Mouse (Mus musculus): ENCODE data around the gene Inip. TPM values are rescaled to one million over a fixed set of nuclear protein-coding genes. Genes with fewer than 3 reads are reported as not detected.
"Not testable (repeated sequence)": the region's sequence is repeated elsewhere in the genome, so short reads cannot be mapped to it uniquely, and the experiment has no call there.

Inip gene
- polyA plus RNA-seq, 1 experiment from 2014 or later, result 102 TPM

- under 1% methylated on average over 58 of the region's 58 CpGs for WGBS
- DNase-seq (ENCODE audit: extremely low spot score, low spot score), result peak; percentile 35
- H3K4me3 ChIP-seq, result peak overlapping the region; percentile 96
Measured at GRCm38 (mm10) chr4:59805968-59806878, 4.8 kb upstream of the Inip start.

GRCm38 (mm10) chr4:59805181-59805967 lies 4.0 kb upstream of the Inip start, which contains the start of gene Snx30:
Gene Snx30, plus strand, starts transcription at chr4:59805840.
- Histone ChIP-seq H3K36me3 (replicated peaks) (no peaks in the 10 kb centered on the region), H3K9me3 (no peaks in the 10 kb centered on the region), H3K27ac (peak within 1 kb of the TSS; percentile 91), H3K27me3 (ENCODE audit: poor library complexity, severe bottlenecking) (peaks cover 8% of the 10 kb centered on the region; the same call in 1 of the 2 replicates), H3K4me1 (peaks cover 26% of the 10 kb centered on the region), H3K4me3 (peak within 1 kb of the TSS; percentile 96)
- 3% methylated on average over 45 of the region's 45 CpGs for WGBS
- peak; percentile 77 for DNase-seq (ENCODE audit: extremely low spot score, low spot score)

More at GRCm38 (mm10) chr4:59805968-59806878, 4.8 kb upstream of the Inip start:
- Histone ChIP-seq H3K4me1 (peaks cover 26% of the 10 kb centered on the region), H3K36me3 (replicated peaks) (no peaks in the 10 kb centered on the region), H3K9me3 (no peaks in the 10 kb centered on the region), H3K27me3 (ENCODE audit: poor library complexity, severe bottlenecking) (peaks cover 8% of the 10 kb centered on the region; the same call in 1 of the 2 replicates), H3K27ac (peak overlapping the region; percentile 91)

DNA sequence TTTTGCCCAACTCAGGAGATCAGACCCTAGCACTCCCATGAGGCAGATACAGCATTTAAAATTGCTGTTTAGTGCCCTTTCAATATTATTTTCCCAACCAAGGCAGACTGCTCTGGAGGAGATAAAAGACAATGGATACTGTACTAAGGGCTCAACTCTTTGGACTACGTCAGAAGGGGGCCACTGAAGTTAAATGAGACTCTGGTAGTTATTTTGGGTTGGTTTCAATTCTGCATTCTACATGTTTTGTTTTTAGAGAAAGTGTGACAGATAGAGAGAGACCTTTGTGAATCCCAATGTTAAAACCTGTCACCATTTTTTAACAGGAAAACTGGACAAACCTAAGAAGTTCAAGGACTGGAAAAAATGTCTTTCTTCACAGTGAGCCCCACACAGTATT lies 3.4 kb upstream of the Inip start:
- 77% methylated on average over 1 of the region's 1 CpGs for WGBS
- DNase-seq (ENCODE audit: extremely low spot score, low spot score), result no peak
- Histone ChIP-seq H3K9me3 (no peaks in the 10 kb centered on the region), H3K27me3 (ENCODE audit: poor library complexity, severe bottlenecking) (peaks cover 8% of the 10 kb centered on the region; the same call in 1 of the 2 replicates), H3K36me3 (replicated peaks) (no peaks in the 10 kb centered on the region), H3K4me3 (peak overlapping the region; percentile 96), H3K4me1 (peaks cover 26% of the 10 kb centered on the region), H3K27ac (no peak overlapping the region)

DNA sequence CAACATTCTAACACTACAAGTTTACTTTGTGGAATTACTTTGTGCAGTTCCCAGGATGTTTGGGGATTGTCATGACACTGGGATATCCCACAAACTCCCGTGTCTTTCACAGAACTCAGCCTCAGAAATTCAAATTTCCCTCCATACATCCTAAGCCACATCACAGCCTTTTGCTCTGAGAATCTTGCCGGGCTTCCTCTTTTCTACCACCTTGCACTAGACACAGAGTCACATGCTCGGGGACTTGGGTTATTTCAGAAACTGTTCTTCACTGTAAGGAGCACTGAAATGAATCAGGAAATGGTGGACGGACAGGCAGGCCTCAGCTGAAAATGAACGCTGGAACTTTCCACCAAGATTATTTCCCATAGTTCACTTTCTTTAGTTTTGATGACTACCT lies 2.0 kb upstream of the Inip start:
- no peak for DNase-seq (ENCODE audit: extremely low spot score, low spot score)
- Histone ChIP-seq H3K36me3 (replicated peaks) (no peaks in the 10 kb centered on the region), H3K27ac (no peak overlapping the region), H3K9me3 (no peaks in the 10 kb centered on the region), H3K27me3 (ENCODE audit: poor library complexity, severe bottlenecking) (peaks cover 8% of the 10 kb centered on the region; the same call in 1 of the 2 replicates), H3K4me1 (peaks cover 26% of the 10 kb centered on the region), H3K4me3 (no peak overlapping the region)
- 79% methylated on average over 5 of the region's 5 CpGs for WGBS

GRCm38 (mm10) chr4:59802792-59803191 lies 1.4 kb upstream of the Inip start:
- H3K4me1 ChIP-seq, result peaks cover 24% of the 10 kb centered on the region
- peaks cover 8% of the 10 kb centered on the region; the same call in 1 of the 2 replicates for H3K27me3 ChIP-seq (ENCODE audit: poor library complexity, severe bottlenecking)
- no peaks in the 10 kb centered on the region for H3K36me3 ChIP-seq (replicated peaks)
- no peak for DNase-seq (ENCODE audit: extremely low spot score, low spot score)
- WGBS, result 81% methylated on average over 4 of the region's 4 CpGs
- H3K9me3 ChIP-seq, result no peaks in the 10 kb centered on the region
- no peak overlapping the region for H3K4me3 ChIP-seq
- H3K27ac ChIP-seq, result no peak overlapping the region

GRCm38 (mm10) chr4:59802107-59802506 lies 718 bp upstream of the Inip start:
- H3K4me3 ChIP-seq, result no peak overlapping the region
- peaks cover 17% of the 10 kb centered on the region for H3K4me1 ChIP-seq
- no peaks in the 10 kb centered on the region for H3K36me3 ChIP-seq (replicated peaks)
- 85% methylated on average over 6 of the region's 6 CpGs for WGBS
- H3K27me3 ChIP-seq (ENCODE audit: poor library complexity, severe bottlenecking), result peaks cover 8% of the 10 kb centered on the region; the same call in 1 of the 2 replicates
- H3K9me3 ChIP-seq, result no peaks in the 10 kb centered on the region
- no peak overlapping the region for H3K27ac ChIP-seq
- no peak for DNase-seq (ENCODE audit: extremely low spot score, low spot score)

DNA sequence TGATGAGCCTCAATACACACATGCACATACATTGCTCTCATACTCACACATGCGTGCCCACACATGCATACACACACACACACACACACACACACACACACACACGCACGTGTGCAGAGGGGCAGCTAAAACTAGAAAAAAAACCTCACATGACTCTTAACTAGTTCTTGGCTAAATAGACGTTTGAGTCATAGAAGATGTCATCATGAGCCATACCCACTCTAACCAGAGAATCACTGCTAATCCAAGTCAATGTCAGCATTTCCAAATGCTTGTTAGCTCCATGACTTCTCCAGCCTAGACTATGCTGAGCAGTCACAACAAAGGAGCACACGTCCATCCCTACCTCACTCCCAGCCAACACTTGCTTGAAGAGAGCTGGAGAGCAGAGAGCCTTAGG lies 1.2 kb downstream of the Inip start:
- no peak overlapping the region for H3K27ac ChIP-seq
- H3K27me3 ChIP-seq (ENCODE audit: poor library complexity, severe bottlenecking), result peaks cover 8% of the 10 kb centered on the region; the same call in 1 of the 2 replicates
- H3K4me1 ChIP-seq, result peaks cover 4% of the 10 kb centered on the region
- H3K4me3 ChIP-seq, result no peak overlapping the region
- DNase-seq (ENCODE audit: extremely low spot score, low spot score), result no peak
- no peaks in the 10 kb centered on the region for H3K9me3 ChIP-seq
- WGBS, result 91% methylated on average over 5 of the region's 5 CpGs
- H3K36me3 ChIP-seq (replicated peaks), result no peaks in the 10 kb centered on the region

- Histone ChIP-seq H3K9me3 (no peaks in the 10 kb centered on the region), H3K27ac (no peak overlapping the region), H3K36me3 (replicated peaks) (no peaks in the 10 kb centered on the region), H3K4me1 (no peaks in the 10 kb centered on the region), H3K27me3 (ENCODE audit: poor library complexity, severe bottlenecking) (no peaks in the 10 kb centered on the region), H3K4me3 (no peak overlapping the region)
- 90% methylated on average over 2 of the region's 2 CpGs for WGBS
- no peak for DNase-seq (ENCODE audit: extremely low spot score, low spot score)
Measured at GRCm38 (mm10) chr4:59795788-59796455, 5.5 kb downstream of the Inip start.

DNA sequence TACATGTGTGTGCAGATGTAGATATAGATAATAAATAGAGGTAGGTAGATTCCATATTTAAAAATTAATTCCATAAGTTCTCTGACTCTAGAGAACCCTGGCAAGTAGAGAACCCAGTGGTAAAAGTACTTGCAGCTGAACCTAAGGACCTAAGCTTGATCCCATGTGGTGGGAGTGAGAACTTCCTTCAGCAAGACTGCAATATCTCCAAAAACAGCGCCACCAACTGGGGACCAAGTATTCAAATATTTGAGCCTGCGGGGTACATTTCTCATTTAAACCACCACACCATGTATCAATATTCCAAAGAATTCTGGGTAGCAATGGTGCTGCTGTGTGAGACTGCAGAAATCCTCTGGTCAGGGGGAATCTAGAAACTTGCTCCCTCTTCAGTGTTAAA lies 7.3 kb downstream of the Inip start:
- no peaks in the 10 kb centered on the region for H3K4me1 ChIP-seq
- no peaks in the 10 kb centered on the region for H3K27me3 ChIP-seq (ENCODE audit: poor library complexity, severe bottlenecking)
- no peak overlapping the region for H3K27ac ChIP-seq
- no peaks in the 10 kb centered on the region for H3K36me3 ChIP-seq (replicated peaks)
- H3K9me3 ChIP-seq, result no peaks in the 10 kb centered on the region
- DNase-seq (ENCODE audit: extremely low spot score, low spot score), result no peak
- WGBS, result 80% methylated on average over 2 of the region's 2 CpGs
- H3K4me3 ChIP-seq, result no peak overlapping the region

DNA sequence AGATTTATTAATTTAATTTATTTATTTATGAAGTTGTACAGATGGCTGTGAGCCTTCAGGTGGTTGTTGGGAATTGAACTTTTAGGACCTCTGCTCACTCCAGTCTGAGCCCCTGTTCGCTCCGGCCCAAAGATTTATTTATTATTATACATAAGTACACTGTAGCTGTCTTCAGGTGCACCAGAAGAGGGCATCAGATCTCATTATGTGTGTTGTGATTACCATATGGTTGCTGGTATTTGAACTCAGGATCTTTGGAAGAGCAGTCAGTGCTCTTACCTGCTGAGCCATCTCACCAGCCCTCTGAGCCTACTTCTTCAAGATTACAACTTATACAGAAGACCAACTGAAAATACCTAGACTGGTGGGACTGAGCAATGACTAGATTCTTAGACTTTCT lies 7.8 kb downstream of the Inip start:
- H3K4me3 ChIP-seq; DNase-seq (ENCODE audit: extremely low spot score, low spot score); H3K27me3 ChIP-seq (ENCODE audit: poor library complexity, severe bottlenecking); H3K4me1 ChIP-seq; H3K9me3 ChIP-seq; H3K36me3 ChIP-seq (replicated peaks); H3K27ac ChIP-seq: not testable (repeated sequence)
- WGBS, result 93% methylated on average over 2 of the region's 2 CpGs

- Histone ChIP-seq H3K27ac (no peak overlapping the region), H3K9me3 (no peaks in the 10 kb centered on the region), H3K4me1 (no peaks in the 10 kb centered on the region), H3K4me3 (no peak overlapping the region), H3K27me3 (ENCODE audit: poor library complexity, severe bottlenecking) (no peaks in the 10 kb centered on the region), H3K36me3 (replicated peaks) (no peaks in the 10 kb centered on the region)
- no peak for DNase-seq (ENCODE audit: extremely low spot score, low spot score)
Measured at GRCm38 (mm10) chr4:59789015-59789414, 12.4 kb downstream of the Inip start.

DNA sequence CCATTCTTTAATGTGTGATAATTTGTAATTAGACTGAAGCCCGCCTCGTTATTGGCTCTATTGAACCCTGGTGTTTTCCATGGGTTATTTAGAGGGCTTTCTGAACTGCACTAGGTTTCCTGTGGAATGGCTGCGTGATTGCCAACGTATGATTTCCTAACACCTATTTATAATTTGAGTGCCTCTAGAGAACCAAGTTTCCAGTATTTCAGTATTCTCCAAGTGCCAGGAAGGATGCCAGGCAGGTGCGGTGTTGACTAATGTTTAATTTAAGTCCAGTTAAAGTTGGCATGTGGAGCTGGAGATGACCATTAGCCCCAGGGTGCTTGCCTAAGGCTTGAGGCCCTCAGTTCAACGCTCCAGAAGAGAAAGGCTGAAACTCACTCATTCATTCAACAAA lies 14.3 kb downstream of the Inip start:
- H3K27me3 ChIP-seq (ENCODE audit: poor library complexity, severe bottlenecking), result no peaks in the 10 kb centered on the region
- no peaks in the 10 kb centered on the region for H3K9me3 ChIP-seq
- DNase-seq (ENCODE audit: extremely low spot score, low spot score), result no peak
- 67% methylated on average over 6 of the region's 6 CpGs for WGBS
- H3K4me1 ChIP-seq, result peaks cover 5% of the 10 kb centered on the region
- H3K36me3 ChIP-seq (replicated peaks), result no peaks in the 10 kb centered on the region
- H3K4me3 ChIP-seq, result no peak overlapping the region
- no peak overlapping the region for H3K27ac ChIP-seq
